ENCODE assay signal across 16 mouse cellular contexts in the genomic region with DNA sequence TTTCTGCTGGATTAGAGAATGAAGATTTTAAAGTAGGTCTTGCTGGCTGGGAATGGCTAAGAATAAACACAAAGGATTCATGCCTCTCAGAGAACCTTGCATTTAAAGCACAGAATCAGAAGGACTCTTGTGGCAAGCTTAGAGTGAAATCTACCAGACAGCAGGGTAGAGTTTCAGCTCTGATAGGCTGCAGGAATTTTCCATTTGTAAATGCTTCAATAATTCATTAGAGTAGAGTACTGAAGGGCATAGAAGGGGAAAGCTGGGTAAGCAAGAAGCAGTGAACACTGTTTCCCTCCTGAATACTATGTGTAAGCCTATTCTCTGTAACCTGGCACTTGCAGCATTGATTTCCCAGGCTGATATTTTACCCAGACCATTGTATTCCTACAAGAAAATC. TPM values are rescaled to one million over a fixed set of nuclear protein-coding genes. Genes with fewer than 3 reads are reported as not detected.
"Had no signal": no experiment of that assay in that cellular context is flagged by ENCODE, and none has a peak within 500 bp of the region (broad histone marks: within the 10 kb centered on the region; RNA-seq: fewer than 3 reads in every experiment).

No protein-coding gene starts in this region.

- H3K36me3 ChIP-seq: intestine, embryonic 15.5 days; kidney, embryonic 15.5 days; limb, embryonic 12.5 days; lung, embryonic 15.5 days; midbrain, embryonic 15.5 days; stomach, embryonic 15.5 days had no signal

- H3K9me3 ChIP-seq: intestine, embryonic 15.5 days; kidney, embryonic 15.5 days; liver, embryonic 13.5 days; lung, embryonic 15.5 days; midbrain, embryonic 15.5 days; stomach, embryonic 15.5 days had no signal

- H3K4me2 ChIP-seq: intestine, embryonic 15.5 days; kidney, embryonic 15.5 days; limb, embryonic 12.5 days; liver, embryonic 13.5 days; lung, embryonic 15.5 days; midbrain, embryonic 15.5 days; stomach, embryonic 15.5 days had no signal

- H3K4me1 ChIP-seq: intestine, embryonic 15.5 days; midbrain, embryonic 15.5 days; stomach, embryonic 15.5 days had no signal

- ATAC-seq: intestine, embryonic 15.5 days; liver, postnatal 0 days; midbrain, embryonic 15.5 days had no signal

- DNase-seq: layer of hippocampus, postnatal 36 days; liver; liver, embryonic 13.5 days; liver, postnatal 0 days; lung, postnatal 14 days; right cerebral cortex, postnatal 14 days; thymus, adult 2 months; thymus, postnatal 25 days had no signal

- H3K27me3 ChIP-seq: intestine, embryonic 15.5 days; kidney, embryonic 15.5 days; limb, embryonic 12.5 days; liver, embryonic 13.5 days; lung, embryonic 15.5 days; midbrain, embryonic 15.5 days; stomach, embryonic 15.5 days had no signal

- H3K9ac ChIP-seq: intestine, embryonic 15.5 days; kidney, embryonic 15.5 days; limb, embryonic 12.5 days; liver, embryonic 13.5 days; liver, postnatal 0 days; lung, embryonic 15.5 days; midbrain, embryonic 15.5 days; stomach, embryonic 15.5 days had no signal

- H3K4me3 ChIP-seq: intestine, embryonic 15.5 days; kidney, embryonic 15.5 days; limb, embryonic 12.5 days; liver, embryonic 13.5 days; lung, embryonic 15.5 days; megakaryocyte, embryonic 14.5 days; midbrain, embryonic 15.5 days; stomach, embryonic 15.5 days had no signal

- H3K27ac ChIP-seq: intestine, embryonic 15.5 days; kidney, embryonic 15.5 days; limb, embryonic 12.5 days; liver, embryonic 13.5 days; lung, embryonic 15.5 days; macrophage; midbrain, embryonic 15.5 days; stomach, embryonic 15.5 days had no signal

RNA-seq across cellular contexts. Expression of a gene that starts 10.4 kb away (rescaled TPM):
- polyA plus RNA-seq: macrophage had no signal
